Mouse (Mus musculus): Measurements from ENCODE around the gene Olfr835.

Olfr835 gene

GRCm38 (mm10) chr9:19032435-19032834 lies at the start of gene Olfr835:
TSS of gene Olfr835 (plus strand) at chr9:19032735.
- DNase-seq (ENCODE audit: low read depth), result no peak

- no peak for DNase-seq (ENCODE audit: low read depth)
These were observed 44.8 kb upstream of the Olfr835 start, which contains the start of gene Olfr834 for GRCm38 (mm10) chr9:18987690-18988089. TSS of gene Olfr834 (plus strand) at chr9:18987990.

DNA sequence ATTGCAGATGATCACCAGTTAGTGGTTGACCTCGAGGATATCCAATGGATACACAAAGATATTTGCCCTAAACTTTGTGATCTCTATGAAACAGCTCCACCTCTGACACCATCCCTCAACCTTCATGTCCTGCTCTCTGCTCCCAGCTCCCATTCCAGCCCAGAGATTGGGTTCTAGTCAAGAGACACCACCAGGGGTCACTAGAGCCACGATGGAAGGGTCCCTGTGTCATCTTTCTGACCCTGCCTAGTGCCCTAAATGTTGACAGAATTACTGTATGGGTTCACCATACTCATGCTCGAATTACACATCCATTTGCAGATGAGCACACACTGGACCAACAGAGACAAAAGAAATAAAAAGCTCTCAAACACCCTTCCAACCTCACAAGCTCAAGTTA lies 52.5 kb downstream of the Olfr835 start:
- no peak for DNase-seq (ENCODE audit: low read depth)
